Mouse (Mus musculus) intestine, embryonic 16.5 days (tissue): Measurements from ENCODE around the gene Btrc. TPM values are rescaled to one million over a fixed set of nuclear protein-coding genes. Genes with fewer than 3 reads are reported as not detected.
A peak's percentile ranks its signal among the peaks of the same experiment; 100 is the strongest.
"Not testable (repeated sequence)": the region's sequence is repeated elsewhere in the genome, so short reads cannot be mapped to it uniquely, and the experiment has no call there.

ENCODE experiments used
- ATAC-seq: fragments of 200-750 bp; cut with Nextera tagmentation; 2 replicates; pipeline ENCODE4 v1.8.0; 2017; ENCODE audit warnings: moderate TSS enrichment, moderate library complexity
- H3K27ac ChIP-seq: fragments of 300-500 bp; sonication (generic); 2 replicates; pipeline ENCODE4 v1.5.1; 2014; ENCODE audit warnings: mild to moderate bottlenecking, low read length
- H3K27me3 ChIP-seq: fragments of 300-500 bp; sonication (generic); replicated peaks from 2 replicates; pipeline ENCODE4 v1.6.1; 2014; ENCODE audit warnings: low read length, control low read depth, mixed read lengths; ENCODE audit not compliant: control insufficient read depth, insufficient read depth
- H3K36me3 ChIP-seq: fragments of 300-500 bp; sonication (generic); 2 replicates; pipeline ENCODE4 v1.6.1; 2014; ENCODE audit warnings: low read length, control low read depth; ENCODE audit not compliant: control insufficient read depth, insufficient read depth
- H3K4me1 ChIP-seq: fragments of 300-500 bp; sonication (generic); 2 replicates; pipeline ENCODE4 v1.6.1; 2014; ENCODE audit warnings: low read length, control low read depth, mixed read lengths; ENCODE audit not compliant: control insufficient read depth, insufficient read depth
- H3K4me2 ChIP-seq: fragments of 300-500 bp; sonication (generic); 2 replicates; pipeline ENCODE4 v1.6.1; 2014; ENCODE audit warnings: low read depth, low read length, control low read depth
- H3K4me3 ChIP-seq: fragments of 300-500 bp; sonication (generic); 2 replicates; pipeline ENCODE4 v1.5.1; 2014; ENCODE audit warnings: mild to moderate bottlenecking, low read length
- H3K9ac ChIP-seq: fragments of 300-500 bp; sonication (generic); 2 replicates; pipeline ENCODE4 v1.6.1; 2014; ENCODE audit warnings: low read depth, low read length
- H3K9me3 ChIP-seq: fragments of 300-500 bp; sonication (generic); 2 replicates; pipeline ENCODE4 v1.6.1; 2016; ENCODE audit warnings: low read length, control low read depth; ENCODE audit not compliant: control insufficient read depth
- WGBS: fragments of 180-500 bp; shearing (Covaris S2); extraction: QIAGEN DNeasy Blood & Tissue Kit; methylation state at CpG from one replicate; pipeline ENCODE4 v1.1.7; 2014; 5-methylcytosine and 5-hydroxymethylcytosine counted together
- polyA plus RNA-seq: library from polyadenylated mRNA; unstranded; fragments of >200 nt; fragmentation: Nextera tagmentation; extraction: Ambion mirVana; gene quantifications from 2 replicates; pipeline ENCODE4 v1.2.1, GENCODE M21; 2015

Gene Btrc
- polyA plus RNA-seq, 1 experiment from 2014 or later: 30.4 TPM

- Histone ChIP-seq H3K4me1 (peaks cover 18% of the 10 kb centered on the region), H3K4me3 (peak overlapping the region; percentile 47; the same call in 1 of the 2 replicates), H3K4me2 (peak overlapping the region; percentile 83; the same call in 1 of the 2 replicates), H3K36me3 (no peaks in the 10 kb centered on the region), H3K27me3 (peaks cover 15% of the 10 kb centered on the region), H3K27ac (no peak overlapping the region), H3K9me3 (no peaks in the 10 kb centered on the region), H3K9ac (no peak overlapping the region)
- WGBS: 19% methylated on average over 3 of the region's 3 CpGs
- ATAC-seq: no peak
Observed at GRCm38 (mm10) chr19:45542061-45542460, 178.5 kb downstream of the Btrc start.

DNA sequence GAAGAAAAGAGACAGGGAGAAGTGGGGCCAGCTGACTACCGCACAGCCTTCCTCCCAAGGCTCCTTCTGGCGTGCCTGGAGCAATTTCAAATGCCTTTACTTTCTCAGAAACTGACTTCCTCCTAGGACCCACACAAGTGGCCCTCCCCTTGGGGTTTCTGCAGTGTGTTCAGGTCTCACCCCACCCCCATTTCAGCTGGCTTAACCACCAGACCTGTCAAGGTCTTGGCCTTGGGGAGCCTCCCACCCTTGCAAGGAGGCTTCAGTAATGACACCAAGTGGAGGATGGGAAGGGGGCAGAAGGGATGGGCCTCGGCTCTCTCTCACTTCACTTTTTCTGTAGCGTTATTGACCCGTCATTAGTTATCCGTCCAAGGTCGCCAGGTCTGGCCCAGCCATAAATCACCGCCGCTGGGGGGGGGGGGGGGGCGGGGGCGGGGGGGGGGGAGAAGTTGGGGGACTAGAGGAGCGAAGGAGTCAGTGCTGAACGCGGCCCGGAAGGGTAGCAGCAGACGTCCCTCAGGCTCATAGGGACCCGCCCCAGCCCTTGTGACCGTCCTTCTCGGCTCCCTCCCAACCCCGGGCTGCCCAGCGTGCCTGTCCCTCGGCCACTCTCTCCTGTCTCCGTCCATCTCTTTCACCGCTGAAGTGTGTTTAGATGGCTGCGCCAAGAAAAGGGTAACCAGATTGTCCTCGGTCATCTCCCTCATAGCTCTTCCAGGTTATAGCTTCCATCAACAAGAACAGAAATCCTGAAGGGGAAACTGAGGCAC, 180.8 kb downstream of the Btrc start:
- Histone ChIP-seq H3K4me3 (peak overlapping the region; percentile 49), H3K4me2 (peak overlapping the region; percentile 95), H3K9me3 (no peaks in the 10 kb centered on the region), H3K4me1 (peaks cover 18% of the 10 kb centered on the region), H3K27me3 (peaks cover 15% of the 10 kb centered on the region), H3K27ac (no peak overlapping the region), H3K9ac (peak overlapping the region; percentile 62), H3K36me3 (no peaks in the 10 kb centered on the region)
- ATAC-seq: peak; percentile 49
- WGBS: 2% methylated on average over 18 of the region's 26 CpGs

DNA sequence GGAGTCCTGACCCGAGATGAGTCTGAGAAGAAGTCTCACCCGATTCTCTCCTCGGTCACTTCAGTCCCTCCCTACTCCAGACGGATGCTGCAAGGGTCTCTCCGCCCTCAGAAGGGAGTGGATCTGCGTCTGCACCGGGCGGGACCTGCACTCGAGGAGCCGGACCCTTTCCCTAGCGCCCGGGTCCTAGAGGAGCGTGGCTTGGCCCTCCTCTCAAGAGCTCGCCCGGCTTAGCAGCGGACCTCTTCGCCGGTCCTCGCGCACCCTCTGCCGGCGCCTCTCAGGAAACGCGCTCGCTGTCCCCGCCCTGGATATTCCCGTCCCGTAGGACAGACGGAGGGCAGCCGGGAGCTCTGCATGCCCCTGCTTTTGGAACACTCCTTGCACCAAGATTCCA, 181.4 kb downstream of the Btrc start:
- peak overlapping the region; percentile 49 for H3K4me3 ChIP-seq
- no peak overlapping the region for H3K27ac ChIP-seq
- ATAC-seq: peak; percentile 82
- H3K4me1 ChIP-seq: peaks cover 18% of the 10 kb centered on the region
- H3K27me3 ChIP-seq: peaks cover 15% of the 10 kb centered on the region
- under 1% methylated on average over 30 of the region's 30 CpGs for WGBS
- H3K9ac ChIP-seq: peak overlapping the region; percentile 62
- H3K9me3 ChIP-seq: no peaks in the 10 kb centered on the region
- H3K36me3 ChIP-seq: no peaks in the 10 kb centered on the region
- H3K4me2 ChIP-seq: peak overlapping the region; percentile 95

DNA sequence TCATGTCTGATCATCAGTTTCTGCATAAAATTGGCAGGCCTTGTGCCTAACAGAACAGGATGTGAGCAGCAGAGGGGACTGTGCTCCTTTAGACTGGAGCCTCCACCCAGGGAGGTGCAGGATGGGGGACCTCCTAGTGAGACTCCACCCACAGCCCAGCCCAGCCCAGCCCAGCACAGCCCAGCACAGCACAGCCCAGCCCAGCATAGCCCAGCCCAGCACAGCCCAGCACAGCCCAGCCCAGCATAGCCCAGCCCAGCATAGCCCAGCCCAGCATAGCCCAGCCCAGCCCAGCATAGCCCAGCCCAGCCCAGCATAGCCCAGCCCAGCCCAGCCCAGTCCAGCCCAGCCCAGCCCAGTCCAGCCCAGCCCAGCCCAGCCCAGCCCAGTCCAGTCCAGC, 184.7 kb downstream of the Btrc start:
- peaks cover 19% of the 10 kb centered on the region for H3K4me1 ChIP-seq
- ATAC-seq: peak; percentile 34

DNA sequence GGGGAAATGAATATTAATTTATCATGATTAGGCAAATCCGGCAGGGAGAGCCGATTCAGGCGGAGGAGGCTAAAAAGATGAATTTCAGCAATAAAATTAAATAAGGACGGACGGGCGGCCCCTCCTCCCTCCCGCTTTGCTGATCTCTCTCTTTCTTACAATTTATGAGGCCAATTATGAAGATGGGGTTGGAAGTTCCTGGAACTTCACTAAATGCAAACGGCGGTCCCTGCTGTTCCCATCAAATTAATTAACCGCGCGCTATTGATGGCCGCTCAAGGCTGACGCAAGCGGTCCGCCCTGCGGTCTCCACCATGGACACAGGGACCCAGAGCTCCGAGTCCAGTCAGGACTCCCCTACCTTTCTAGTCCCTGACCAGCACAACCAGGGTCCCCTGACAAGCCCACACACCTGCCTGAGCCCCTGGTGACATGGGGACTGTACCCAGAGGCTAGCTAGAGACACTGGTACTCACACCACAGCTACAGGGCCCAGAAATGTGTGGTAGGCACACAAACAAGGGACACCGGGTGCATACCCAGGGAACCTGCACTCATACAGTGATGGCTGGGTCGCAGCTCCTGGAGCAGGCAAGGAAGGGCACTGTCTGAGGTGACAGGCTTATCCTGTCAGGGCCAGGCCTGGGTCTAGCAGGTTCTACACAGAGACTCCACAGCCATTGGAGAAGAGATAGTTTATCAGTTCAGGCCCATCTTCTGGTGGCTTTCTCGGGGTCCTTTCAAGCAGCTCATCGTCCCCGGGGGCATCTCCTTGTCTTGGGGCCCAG, 185.8 kb downstream of the Btrc start:
- H3K4me3 ChIP-seq: no peak overlapping the region
- H3K4me1 ChIP-seq: peaks cover 17% of the 10 kb centered on the region
- no peaks in the 10 kb centered on the region; the same call in 1 of the 2 replicates for H3K27me3 ChIP-seq
- H3K27ac ChIP-seq: no peak overlapping the region
- ATAC-seq: no peak
- no peaks in the 10 kb centered on the region for H3K9me3 ChIP-seq
- H3K4me2 ChIP-seq: no peak overlapping the region
- H3K9ac ChIP-seq: no peak overlapping the region
- 79% methylated on average over 23 of the region's 23 CpGs for WGBS
- H3K36me3 ChIP-seq: no peaks in the 10 kb centered on the region

More for the DNA sequence above, 184.7 kb downstream of the Btrc start:
- H3K4me3 ChIP-seq, H3K9ac ChIP-seq, H3K4me2 ChIP-seq, H3K27me3 ChIP-seq, H3K36me3 ChIP-seq, H3K9me3 ChIP-seq, H3K27ac ChIP-seq: not testable (repeated sequence)

DNA sequence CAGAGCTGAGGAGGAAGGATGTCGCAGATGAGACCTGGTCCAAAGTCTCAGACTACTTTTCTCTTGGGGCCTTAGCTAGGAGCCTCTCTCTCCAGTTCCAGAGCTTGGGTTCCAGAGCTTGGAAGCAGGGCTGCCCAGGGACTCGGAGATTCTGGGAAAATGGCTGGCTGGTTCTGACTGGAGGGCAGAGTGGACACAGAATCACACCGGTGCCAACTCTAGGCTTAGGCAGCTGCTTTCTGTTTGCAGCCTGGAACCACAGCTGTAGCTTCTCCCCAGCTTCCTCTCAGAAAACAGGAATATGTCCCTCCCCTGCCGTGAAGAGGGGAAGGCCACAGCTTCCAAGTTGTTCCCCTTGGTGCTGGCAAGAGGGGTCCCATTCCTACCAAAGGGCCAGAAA, 186.4 kb downstream of the Btrc start:
- H3K27me3 ChIP-seq: no peaks in the 10 kb centered on the region; the same call in 1 of the 2 replicates
- 73% methylated on average over 4 of the region's 4 CpGs for WGBS
- no peaks in the 10 kb centered on the region for H3K9me3 ChIP-seq
- peaks cover 11% of the 10 kb centered on the region for H3K4me1 ChIP-seq
- ATAC-seq: no peak
- no peaks in the 10 kb centered on the region; the same call in 1 of the 2 replicates for H3K36me3 ChIP-seq
- H3K4me2 ChIP-seq: no peak overlapping the region
- H3K27ac ChIP-seq: no peak overlapping the region
- no peak overlapping the region for H3K4me3 ChIP-seq
- H3K9ac ChIP-seq: no peak overlapping the region

- H3K9ac ChIP-seq: no peak overlapping the region
- no peaks in the 10 kb centered on the region for H3K27me3 ChIP-seq
- no peaks in the 10 kb centered on the region for H3K9me3 ChIP-seq
- peak overlapping the region; percentile 2; the same call in 1 of the 2 replicates for H3K27ac ChIP-seq
- WGBS: 36% methylated on average over 6 of the region's 6 CpGs
- ATAC-seq: peak; percentile 62; the same call in 1 of the 2 replicates
- peaks cover 11% of the 10 kb centered on the region for H3K4me1 ChIP-seq
- no peak overlapping the region for H3K4me3 ChIP-seq
- no peaks in the 10 kb centered on the region; the same call in 1 of the 2 replicates for H3K36me3 ChIP-seq
- no peak overlapping the region for H3K4me2 ChIP-seq
Observed at GRCm38 (mm10) chr19:45552187-45552586, 188.7 kb downstream of the Btrc start.

- 89% methylated on average over 11 of the region's 11 CpGs for WGBS
- H3K4me2 ChIP-seq: no peak overlapping the region
- no peak overlapping the region for H3K4me3 ChIP-seq
- no peak overlapping the region for H3K9ac ChIP-seq
- no peaks in the 10 kb centered on the region for H3K27me3 ChIP-seq
- peaks cover 3% of the 10 kb centered on the region; the same call in 1 of the 2 replicates for H3K36me3 ChIP-seq
- no peaks in the 10 kb centered on the region for H3K9me3 ChIP-seq
- H3K27ac ChIP-seq: no peak overlapping the region
- no peak for ATAC-seq
- peaks cover 11% of the 10 kb centered on the region for H3K4me1 ChIP-seq
Observed at GRCm38 (mm10) chr19:45554136-45554535, 190.6 kb downstream of the Btrc start.

- WGBS: under 1% methylated on average over 35 of the region's 35 CpGs
- H3K4me1 ChIP-seq: peaks cover 5% of the 10 kb centered on the region
- peak within 1 kb of the TSS; percentile 93 for H3K4me2 ChIP-seq
- 0 out of 2 replicates have a peak, but pooled peaks cover 3% of the 10 kb centered on the region for H3K36me3 ChIP-seq
- H3K9ac ChIP-seq: peak within 1 kb of the TSS; percentile 87
- ATAC-seq: peak; percentile 90
- H3K27ac ChIP-seq: peak within 1 kb of the TSS; percentile 66
- peak within 1 kb of the TSS; percentile 82 for H3K4me3 ChIP-seq
- no peaks in the 10 kb centered on the region for H3K9me3 ChIP-seq
- no peaks in the 10 kb centered on the region for H3K27me3 ChIP-seq
Observed at GRCm38 (mm10) chr19:45560153-45560890, 196.8 kb downstream of the Btrc start, which contains the start of the genes Poll and Gm17018. Gene Poll, minus strand, starts transcription at chr19:45560531. Gene Gm17018, plus strand, starts transcription at chr19:45560615.
